Mouse (Mus musculus): ENCODE measurements around the gene Mki67. TPM values are rescaled to one million over a fixed set of nuclear protein-coding genes. Genes with fewer than 3 reads are reported as not detected.
"Not testable (repeated sequence)": the region's sequence is repeated elsewhere in the genome, so short reads cannot be mapped to it uniquely, and the experiment has no call there.

Mki67 gene
- polyA plus RNA-seq, 1 experiment = 0.68 TPM

DNA sequence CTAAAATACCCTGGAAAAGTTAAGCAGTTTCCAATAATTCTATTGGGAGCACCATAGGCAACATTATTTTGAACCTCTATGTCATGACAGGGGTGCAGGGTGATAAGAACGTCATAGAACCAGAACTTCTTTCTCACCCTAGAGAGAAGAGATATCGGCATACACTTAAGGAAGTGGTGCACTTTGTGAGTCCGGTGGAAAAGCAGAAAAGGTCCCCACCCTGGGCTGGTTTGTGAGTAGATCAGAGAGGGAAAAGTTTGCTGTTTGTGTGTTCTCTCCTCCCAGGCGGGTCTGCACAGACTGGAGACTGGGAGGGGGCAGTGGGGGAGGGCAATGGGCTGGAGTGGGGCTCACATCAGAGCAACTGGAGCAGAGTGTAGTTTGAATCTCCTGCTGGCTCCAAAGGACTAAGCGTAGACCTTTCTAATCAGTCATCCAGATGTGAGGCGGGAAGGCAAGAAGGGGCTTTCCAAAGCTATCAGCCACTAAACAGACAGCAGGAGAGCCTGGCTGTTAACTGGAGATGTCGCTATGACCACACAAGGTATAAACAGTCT is 5.4 kb upstream of the Mki67 start:
- DNase-seq (ENCODE audit: extremely low spot score in 1 of 2, low spot score in 1 of 2) = no peak

DNA sequence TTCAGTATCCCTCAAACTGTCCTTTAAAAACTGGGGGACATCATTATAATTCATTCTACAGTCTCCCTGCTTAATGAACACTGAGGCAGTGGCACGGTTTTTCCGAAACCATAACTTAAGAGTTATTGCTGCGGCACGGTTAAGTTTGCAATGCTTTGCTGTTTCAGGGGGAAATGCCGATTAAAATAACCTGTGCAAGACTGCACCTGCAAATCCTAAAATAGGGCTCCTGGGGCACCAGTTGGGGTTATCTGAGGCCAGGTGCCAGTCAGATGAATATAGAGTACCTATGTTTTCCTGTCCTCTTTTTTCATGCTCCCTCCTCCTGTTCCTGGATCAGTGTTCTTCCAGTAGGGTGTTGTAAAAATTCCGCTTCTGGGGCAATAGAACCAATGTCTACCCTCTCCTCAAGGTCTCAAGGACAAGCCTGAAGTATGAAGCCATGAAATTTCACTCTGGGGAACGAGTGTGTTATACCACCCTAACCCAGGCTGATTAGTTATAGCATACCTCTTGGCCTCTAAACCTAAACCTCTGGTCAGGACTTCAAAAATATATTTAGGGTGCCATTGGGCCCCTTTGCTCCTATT is 902 bp upstream of the Mki67 start:
- DNase-seq (ENCODE audit: extremely low spot score in 1 of 2, low spot score in 1 of 2) = no peak

DNA sequence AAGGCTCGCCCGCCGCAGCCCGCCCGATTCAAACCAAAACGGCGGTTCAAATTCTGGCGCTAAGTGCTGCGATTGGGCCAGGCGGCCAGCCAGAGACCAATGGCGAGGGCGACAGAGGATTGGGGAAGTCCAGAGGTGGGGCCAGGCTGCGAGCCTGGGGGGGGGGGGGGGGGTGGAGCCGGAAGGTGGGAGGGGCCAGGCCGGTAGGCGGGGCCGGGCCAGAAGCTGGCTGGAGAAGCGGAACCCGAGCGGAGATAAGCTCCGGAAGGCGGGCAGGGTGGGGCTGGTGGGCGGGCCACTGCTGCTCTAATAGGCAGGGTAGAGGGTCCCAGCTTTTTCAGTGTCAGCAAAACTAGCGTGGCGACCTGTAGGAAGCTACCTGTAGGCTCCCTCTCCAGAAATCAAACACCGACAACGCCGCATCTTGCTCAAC is 300 bp upstream of the Mki67 start:
- peak; percentile 49 to 83 for DNase-seq (ENCODE audit: extremely low spot score in 1 of 2, low spot score in 1 of 2)

DNA sequence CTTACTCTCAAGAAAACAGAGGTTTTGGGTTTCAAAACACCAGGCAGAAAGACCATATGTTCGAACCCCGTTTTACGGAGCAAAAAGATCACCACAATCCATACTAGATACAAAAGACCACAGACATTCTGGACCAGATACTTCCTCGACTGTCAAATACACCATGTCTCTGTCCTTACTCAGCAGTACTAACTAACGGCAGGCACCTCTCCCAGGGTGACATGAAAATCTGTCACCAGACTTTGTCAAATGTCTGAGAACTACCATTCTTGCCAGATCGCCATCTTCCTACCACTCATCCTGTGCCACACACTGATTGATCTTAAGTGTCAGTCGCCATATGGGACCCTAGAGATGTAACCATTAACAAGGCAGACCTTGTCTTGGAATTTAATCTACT is 995 bp downstream of the Mki67 start:
- DNase-seq (ENCODE audit: extremely low spot score in 1 of 2, low spot score in 1 of 2) = no peak

DNA sequence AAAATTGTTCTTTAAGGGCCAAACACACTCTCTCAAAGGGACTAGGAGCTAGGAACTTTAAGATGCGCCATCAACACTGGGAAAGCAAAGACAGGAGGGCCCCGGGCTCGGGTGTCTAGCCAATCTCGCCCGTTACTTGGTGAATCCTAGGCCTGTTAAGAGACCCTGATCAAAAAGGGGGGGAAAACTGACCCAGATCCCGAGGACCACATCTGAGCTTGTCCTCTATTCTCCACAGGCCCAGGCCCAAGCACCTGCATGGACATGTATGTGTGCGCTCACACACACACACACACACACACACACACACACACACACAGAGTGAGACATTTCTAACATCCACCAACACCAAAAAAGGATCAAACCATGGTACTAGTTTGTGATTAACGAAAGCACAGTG is 2.8 kb downstream of the Mki67 start:
- no peak for DNase-seq (ENCODE audit: extremely low spot score in 1 of 2, low spot score in 1 of 2)

DNA sequence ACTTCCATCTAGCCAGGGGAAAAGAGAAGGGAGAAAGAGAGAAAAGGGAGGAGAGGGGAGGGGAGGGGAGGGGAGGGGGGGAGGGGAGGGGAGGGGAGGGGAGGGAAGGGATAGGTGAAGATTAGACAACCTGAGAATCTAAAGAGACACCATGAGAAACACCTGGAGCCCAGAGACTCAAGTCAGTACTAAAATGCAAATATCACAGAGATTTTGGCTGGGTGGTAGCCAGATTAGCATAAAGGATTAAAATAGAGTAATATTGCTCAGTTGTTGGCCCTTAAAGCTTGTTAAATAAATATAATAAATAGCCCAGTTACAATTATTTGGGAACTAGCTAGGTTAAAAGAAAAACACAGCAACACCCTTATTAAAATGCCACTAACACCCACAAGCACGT is 3.6 kb downstream of the Mki67 start:
- DNase-seq (ENCODE audit: extremely low spot score in 1 of 2, low spot score in 1 of 2) = no peak

DNA sequence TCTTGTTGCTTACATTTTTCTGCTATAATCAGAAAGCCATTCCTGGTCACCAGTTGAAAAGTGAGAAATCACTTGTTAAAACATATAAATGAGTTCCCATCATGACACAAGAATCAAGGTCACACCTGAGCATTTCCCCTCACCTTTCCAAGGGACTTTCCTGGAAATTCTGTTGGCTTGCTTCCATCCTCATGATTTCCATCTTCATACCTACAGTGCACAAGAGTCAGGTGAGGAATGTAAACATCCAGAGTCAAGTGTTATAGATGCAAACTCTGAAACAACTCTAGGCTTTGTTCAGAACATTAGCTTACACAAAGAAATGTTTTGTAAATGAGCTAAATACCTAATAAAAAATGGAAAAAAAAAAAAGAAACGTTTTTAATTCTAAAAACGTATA is 5.5 kb downstream of the Mki67 start:
- DNase-seq (ENCODE audit: extremely low spot score in 1 of 2, low spot score in 1 of 2) = no peak

DNA sequence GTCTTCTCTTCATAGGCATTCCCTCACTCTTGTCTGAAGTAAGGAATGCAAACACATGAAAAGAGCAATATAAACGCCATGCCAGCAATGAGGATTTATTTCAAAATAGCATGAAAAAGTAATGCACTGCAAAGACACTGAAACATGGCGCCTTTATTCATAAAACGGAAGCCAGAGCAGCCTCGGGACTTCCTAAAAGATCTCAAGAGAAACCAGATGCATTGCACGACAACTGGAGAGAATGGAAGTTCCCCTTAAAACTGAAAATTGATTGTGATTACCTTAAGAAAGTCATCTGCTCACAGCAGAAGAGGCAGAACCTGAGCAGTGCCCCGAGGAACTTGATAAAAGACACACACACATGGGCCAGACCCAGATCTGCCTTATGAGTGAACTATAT is 10.4 kb downstream of the Mki67 start:
- DNase-seq (ENCODE audit: extremely low spot score in 1 of 2, low spot score in 1 of 2) = no peak

DNA sequence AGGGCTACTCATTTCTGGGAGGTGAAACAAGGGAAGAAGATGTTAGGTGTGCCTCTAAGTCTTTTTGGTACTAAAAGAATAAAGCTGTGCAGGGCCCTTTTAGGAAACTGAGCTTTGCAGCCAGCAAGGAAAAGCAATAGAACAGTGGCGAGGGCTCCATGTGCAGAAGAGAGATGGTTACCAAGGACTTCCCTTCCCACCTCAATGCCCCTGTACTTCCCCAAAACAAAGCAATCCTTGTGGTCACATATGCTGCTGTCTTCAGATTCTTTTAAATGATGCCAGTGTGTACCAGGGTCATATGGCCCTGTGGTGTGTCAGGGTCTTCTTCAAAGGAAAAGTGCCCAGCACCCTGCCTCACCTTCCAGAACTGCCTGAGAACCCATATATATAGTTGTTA is 11.1 kb downstream of the Mki67 start:
- DNase-seq (ENCODE audit: extremely low spot score in 1 of 2, low spot score in 1 of 2) = no peak

DNA sequence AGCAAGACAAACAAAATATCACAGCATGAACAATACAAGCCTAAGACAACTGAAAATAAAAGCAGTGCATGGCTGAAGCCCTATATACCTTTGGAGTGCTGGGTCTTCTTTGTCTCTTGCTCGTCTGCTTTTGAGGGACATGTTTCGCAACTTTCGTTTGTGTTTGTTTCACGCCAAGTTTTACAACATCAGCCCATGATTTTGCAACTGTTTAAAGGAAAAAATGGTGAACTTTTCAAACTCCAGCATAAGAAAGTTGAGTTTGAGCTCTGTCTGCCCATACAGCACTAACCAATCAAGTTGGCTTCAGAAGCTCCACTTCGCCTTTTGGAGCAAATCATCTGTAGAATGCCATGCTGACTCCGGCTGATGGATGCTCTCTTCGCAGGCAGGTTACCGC is 11.9 kb downstream of the Mki67 start:
- no peak for DNase-seq (ENCODE audit: extremely low spot score in 1 of 2, low spot score in 1 of 2)

DNA sequence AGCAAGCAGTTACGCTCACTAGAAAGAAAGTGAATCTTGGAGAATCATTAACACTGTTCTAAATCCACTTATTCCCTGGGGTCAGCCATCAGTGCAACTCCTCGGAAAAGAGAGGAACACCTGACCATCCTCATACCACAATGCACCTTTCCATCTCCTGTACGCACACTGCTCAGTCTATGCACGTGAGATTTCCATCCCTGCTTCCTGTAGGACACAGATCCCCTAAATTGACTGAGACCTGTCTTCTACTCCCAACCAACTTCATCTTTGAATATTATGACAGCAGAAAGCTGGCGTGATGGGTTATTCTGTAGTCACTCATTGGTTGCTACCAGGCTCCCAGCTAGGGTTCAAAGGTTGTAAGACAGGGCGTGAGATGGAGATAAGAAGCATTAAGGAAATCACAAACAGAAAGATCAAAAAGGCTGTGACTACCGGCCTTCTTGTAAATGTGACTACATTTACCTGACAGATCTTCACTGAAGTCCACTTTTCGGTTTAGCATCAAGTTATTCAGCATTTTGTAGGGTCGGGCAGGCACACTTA is 12.5 kb downstream of the Mki67 start:
- DNase-seq (ENCODE audit: extremely low spot score in 1 of 2, low spot score in 1 of 2) = no peak

DNA sequence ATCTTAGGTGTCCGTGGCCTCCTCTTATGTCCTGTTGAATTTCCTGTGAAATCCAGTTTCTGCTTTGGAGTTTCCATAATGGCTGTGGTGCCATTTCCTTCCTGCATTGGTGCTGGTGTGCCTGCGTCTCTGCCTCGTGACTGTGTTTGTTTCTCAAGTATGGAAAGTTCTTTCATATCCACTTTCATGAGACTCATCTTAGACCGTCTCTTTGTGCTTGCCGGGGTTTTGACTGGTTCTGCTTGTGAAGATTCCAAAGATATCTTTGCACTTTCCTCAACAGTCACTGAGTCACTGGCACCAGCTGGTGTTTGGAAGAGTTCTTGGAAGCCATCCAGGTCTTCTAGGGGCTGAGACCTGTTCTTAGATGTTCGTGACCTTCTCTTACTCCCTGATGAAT is 16.8 kb downstream of the Mki67 start:
- peak in 1 of 2 experiments; percentile 35 for DNase-seq (ENCODE audit: extremely low spot score in 1 of 2, low spot score in 1 of 2)

DNA sequence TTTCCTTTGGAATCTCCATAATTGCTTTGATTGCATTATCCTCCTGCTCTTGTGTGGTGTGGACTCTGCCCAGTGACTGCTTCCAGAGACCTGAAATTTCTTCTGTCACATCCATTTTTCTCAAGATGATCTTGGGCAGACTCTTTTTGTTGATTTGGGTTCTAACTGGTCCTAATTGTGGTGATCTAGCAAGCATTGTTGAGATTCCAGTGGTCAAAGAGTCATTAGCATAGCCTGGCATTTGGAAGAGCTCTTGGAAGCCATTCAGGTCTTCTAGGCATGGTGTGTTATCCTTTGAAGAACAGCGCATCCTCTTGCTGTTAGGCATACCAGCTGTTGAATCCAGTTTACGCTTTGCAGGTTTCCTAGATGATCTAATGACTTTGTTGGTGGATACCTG is 17.8 kb downstream of the Mki67 start:
- DNase-seq (ENCODE audit: extremely low spot score in 1 of 2, low spot score in 1 of 2) = no peak

DNA sequence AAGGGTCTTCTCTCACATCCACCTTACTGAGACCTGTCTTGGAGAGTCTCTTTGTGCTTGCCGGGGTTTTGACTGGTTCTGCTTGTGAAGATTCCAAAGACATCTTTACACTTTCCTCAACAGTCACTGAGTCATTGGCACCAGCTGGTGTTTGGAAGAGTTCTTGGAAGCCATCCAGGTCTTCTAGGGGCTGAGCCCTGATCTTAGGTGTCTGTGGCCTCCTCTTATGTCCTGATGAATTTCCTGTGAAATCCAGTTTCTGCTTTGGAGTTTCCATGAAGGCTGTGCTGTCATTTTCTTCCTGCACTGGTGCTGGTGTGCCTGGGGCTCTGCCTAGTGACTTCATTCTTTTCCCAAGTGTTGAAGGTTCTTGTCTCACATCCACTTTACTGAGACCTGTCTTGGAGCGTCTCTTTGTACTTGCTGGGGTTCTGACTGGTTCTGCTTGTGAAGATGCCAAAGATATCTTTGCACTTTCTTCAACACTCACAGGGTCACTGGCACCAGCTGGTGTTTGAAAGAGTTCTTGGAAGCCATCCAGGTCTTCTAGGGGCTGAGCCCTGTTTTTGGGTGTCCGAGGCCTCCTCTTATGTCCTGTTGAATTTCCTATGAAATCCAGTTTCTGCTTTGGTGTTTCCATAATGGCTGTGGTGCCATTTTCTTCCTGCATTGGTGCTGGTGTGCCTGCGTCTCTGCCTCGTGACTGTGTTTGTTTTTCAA is 19.0 kb downstream of the Mki67 start:
- DNase-seq (ENCODE audit: extremely low spot score in 1 of 2, low spot score in 1 of 2) = peak in 1 of 2 experiments; percentile 52

DNA sequence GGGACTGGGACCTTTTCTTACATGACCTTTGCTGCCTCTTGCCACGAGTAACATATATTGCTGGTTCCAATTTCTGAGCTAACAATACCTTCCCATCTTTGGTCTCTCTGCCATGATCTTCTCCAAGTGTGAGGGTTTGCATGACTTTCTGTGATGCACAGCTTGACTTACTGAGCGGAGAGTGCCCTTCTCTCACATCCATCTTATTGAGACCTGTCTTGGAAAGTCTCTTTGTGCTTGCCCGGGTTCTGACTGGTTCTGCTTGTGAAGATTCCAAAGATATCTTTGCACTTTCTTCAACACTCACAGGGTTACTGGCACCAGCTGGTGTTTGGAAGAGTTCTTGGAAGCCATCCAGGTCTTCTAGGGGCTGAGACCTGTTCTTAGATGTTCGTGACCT is 20.0 kb downstream of the Mki67 start:
- DNase-seq (ENCODE audit: extremely low spot score in 1 of 2, low spot score in 1 of 2) = no peak

DNA sequence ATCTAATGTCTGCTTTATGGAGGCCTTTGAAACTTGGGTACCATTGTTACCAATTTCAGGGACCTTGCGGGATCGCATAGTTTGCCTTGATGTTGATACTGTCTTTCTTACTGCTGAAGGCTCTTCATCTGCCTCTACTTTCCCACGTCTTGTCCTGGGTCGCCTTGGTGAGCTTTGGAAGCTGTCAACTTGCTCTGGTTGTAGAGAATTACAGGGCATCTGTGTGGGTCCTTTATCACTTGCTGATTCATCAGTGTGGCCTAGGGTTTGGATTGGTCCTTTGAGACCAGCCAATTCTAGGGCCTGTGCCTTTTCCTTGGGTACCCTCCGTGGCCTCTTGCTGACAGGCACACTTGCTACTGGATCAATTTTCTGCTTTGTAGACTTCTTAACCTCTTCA is 21.4 kb downstream of the Mki67 start:
- DNase-seq (ENCODE audit: extremely low spot score in 1 of 2, low spot score in 1 of 2) = no peak

DNA sequence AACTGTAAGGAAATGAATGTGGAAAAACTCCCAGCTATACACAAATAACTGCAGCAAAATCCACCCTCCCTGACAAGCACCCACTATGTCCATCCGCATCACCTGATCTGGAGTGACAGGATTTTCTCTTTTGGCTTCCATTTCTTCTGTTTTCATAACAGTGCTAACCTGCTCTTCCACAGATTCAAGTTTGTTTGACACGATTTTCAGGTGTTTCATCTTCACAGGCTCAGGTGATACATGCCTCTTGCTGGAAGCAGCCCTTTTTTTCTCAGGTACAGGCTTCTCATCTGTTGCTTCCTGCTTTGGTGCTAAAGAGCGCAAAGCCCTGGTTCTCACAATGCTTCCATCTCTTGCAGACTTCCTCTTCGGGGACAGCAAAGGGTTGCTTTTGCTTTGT is 22.0 kb downstream of the Mki67 start:
- DNase-seq (ENCODE audit: extremely low spot score in 1 of 2, low spot score in 1 of 2) = no peak

DNA sequence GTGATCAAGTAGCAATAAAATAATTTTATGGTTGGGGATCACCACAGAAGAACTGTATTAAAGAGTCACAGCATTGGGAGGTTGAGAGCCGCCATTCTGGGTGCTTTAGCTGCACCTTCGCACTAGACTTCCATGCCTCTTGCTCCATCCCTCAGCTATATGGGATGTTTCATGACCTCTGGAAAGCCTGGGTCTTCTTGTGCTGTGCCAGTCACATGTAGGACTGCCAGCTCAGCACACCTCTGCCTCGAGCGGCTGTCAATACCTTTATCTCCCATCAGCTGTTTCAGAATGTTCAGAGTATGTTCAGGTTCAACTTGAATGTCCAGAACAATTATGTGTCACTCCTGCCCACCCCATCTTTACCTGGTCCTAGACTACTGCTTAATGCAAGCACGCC is 24.2 kb downstream of the Mki67 start:
- DNase-seq (ENCODE audit: extremely low spot score in 1 of 2, low spot score in 1 of 2) = no peak

DNA sequence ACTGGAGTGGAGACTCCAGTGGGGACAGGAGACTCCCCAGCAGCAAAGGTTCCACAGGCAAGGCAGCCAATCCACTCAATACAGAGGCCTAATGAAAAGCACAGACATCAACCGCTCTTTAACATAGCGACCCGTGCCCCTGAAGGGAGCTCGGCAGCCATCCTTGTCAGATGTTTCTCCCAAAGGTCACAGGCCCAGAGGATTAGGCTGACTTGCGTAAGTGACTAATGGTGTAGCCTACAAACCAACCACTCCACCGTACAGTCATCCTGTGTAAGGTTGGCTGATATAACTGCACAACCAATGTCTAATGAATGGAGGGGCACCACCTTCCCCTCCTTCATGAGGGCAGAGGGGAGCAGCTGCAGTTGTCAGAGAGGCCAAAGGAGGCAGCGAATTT is 26.8 kb downstream of the Mki67 start:
- no peak for DNase-seq (ENCODE audit: extremely low spot score in 1 of 2, low spot score in 1 of 2)

DNA sequence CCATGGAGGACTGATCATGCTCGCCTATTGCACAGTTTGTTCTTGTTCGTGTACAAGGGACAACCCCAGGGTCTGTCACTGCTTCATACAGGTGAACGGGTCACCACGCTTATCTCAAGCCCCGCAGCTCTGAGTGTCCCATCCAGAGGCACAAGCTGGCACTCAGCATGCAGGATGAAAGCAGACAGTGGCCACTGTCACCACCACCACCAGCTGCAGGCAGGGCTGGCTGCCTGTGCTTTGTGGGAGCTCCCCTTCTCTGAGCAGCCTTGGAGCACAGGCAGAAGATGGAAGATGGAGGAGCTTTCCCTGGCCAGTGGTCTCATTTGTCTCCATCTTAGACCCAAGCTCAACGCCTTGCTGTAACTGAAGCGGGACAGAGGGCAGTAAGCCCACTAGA is 31.2 kb downstream of the Mki67 start:
- no peak for DNase-seq (ENCODE audit: extremely low spot score in 1 of 2, low spot score in 1 of 2)

DNA sequence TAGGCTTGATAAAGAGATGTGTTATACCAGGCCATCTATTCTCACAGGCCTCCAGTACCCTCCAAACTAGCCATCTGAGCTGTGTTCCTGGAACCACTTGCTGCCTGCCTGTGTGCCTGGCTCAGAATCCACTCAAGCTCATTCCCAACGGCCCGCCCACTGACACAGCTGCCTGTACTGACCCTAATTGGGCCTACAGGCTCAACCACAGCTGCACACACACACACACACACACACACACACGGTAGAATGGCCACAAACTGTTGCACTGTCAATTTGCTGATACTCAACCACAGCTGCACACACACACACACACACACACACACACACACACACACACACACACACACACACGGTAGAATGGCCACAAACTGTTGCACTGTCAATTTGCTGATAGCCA is 32.1 kb downstream of the Mki67 start:
- not testable (repeated sequence) for DNase-seq (ENCODE audit: extremely low spot score in 1 of 2, low spot score in 1 of 2)

DNA sequence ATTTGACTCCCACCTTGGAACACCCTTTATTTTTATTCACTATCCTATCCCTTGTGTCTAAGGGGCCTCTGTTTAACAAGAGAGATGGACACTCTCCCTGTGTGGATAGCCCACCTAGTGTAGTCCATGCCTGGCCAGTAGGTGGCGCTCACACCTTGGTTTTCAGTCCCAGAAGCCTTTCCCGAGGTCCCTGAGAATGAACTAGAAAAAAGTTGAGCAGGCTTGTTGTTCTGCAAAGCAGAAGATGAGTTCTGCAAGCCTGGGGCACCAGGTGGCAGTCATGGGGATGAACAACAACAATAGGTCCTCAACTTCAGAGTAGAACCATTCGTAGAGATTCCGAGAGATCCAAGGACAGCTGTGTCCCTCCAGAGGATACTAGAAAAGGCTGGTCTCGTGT is 35.8 kb downstream of the Mki67 start:
- DNase-seq (ENCODE audit: extremely low spot score in 1 of 2, low spot score in 1 of 2) = peak in 1 of 2 experiments; percentile 48

Measured in frontal cortex, adult 2 months (tissue).